Mouse (Mus musculus) intestine, postnatal 0 days (tissue): Measurements from ENCODE around the gene Nav3. TPM values are rescaled to one million over a fixed set of nuclear protein-coding genes. Genes with fewer than 3 reads are reported as not detected.
A peak's percentile ranks its signal among the peaks of the same experiment; 100 is the strongest.
"Not testable (repeated sequence)": the region's sequence is repeated elsewhere in the genome, so short reads cannot be mapped to it uniquely, and the experiment has no call there.

ENCODE experiments used
- ATAC-seq: fragments of 200-750 bp; cut with Nextera tagmentation; 2 replicates; pipeline ENCODE4 v1.8.0; 2017; ENCODE audit warnings: mild to moderate bottlenecking, moderate TSS enrichment, moderate library complexity
- H3K27ac ChIP-seq: fragments of 300-500 bp; sonication (generic); 2 replicates; pipeline ENCODE4 v1.5.1; 2014; ENCODE audit warnings: mild to moderate bottlenecking, low read depth, low read length, moderate library complexity
- H3K27me3 ChIP-seq: fragments of 300-500 bp; sonication (generic); replicated peaks from 2 replicates; pipeline ENCODE4 v1.6.1; 2014; ENCODE audit warnings: low read length, mixed read lengths; ENCODE audit not compliant: control insufficient read depth, insufficient read depth
- H3K36me3 ChIP-seq: fragments of 300-500 bp; sonication (generic); 2 replicates; pipeline ENCODE4 v1.6.1; 2014; ENCODE audit warnings: mild to moderate bottlenecking, moderate library complexity; ENCODE audit not compliant: control insufficient read depth, insufficient read depth
- H3K4me1 ChIP-seq: fragments of 300-500 bp; sonication (generic); replicated peaks from 2 replicates; pipeline ENCODE4 v1.6.1; 2014; ENCODE audit warnings: antibody characterized with exemption, low read length, mixed read lengths; ENCODE audit not compliant: control insufficient read depth, insufficient read depth
- H3K4me2 ChIP-seq: fragments of 300-500 bp; sonication (generic); replicated peaks from 2 replicates; pipeline ENCODE4 v1.6.1; 2014; ENCODE audit warnings: low read depth, mild to moderate bottlenecking, moderate library complexity
- H3K4me3 ChIP-seq: fragments of 300-500 bp; sonication (generic); 2 replicates; pipeline ENCODE4 v1.5.1; 2014; ENCODE audit warnings: low read depth, low read length
- H3K9ac ChIP-seq: fragments of 300-500 bp; sonication (generic); 2 replicates; pipeline ENCODE4 v1.6.1; 2014; ENCODE audit warnings: mild to moderate bottlenecking, low read depth, low read length
- H3K9me3 ChIP-seq: fragments of 300-500 bp; sonication (generic); 2 replicates; pipeline ENCODE4 v1.6.1; 2016; ENCODE audit warnings: mixed run types; ENCODE audit not compliant: control insufficient read depth
- CTCF ChIP-seq: sonication (generic); IDR thresholded peaks from 2 replicates; pipeline ENCODE4 v1.5.1; 2016; ENCODE audit warnings: low read depth, mild to moderate bottlenecking, control low read depth, antibody characterized with exemption, moderate library complexity
- WGBS: fragments of 180-500 bp; shearing (Covaris S2); extraction: QIAGEN DNeasy Blood & Tissue Kit; methylation state at CpG from one replicate; pipeline ENCODE4 v1.1.7; 2014; 5-methylcytosine and 5-hydroxymethylcytosine counted together
- polyA plus RNA-seq: library from polyadenylated mRNA; unstranded; fragments of >200 nt; fragmentation: Nextera tagmentation; extraction: Ambion mirVana; gene quantifications from 2 replicates; pipeline ENCODE4 v1.2.1, GENCODE M21; 2015

Gene Nav3
- polyA plus RNA-seq, 1 experiment from 2014 or later: 0.77 TPM

DNA sequence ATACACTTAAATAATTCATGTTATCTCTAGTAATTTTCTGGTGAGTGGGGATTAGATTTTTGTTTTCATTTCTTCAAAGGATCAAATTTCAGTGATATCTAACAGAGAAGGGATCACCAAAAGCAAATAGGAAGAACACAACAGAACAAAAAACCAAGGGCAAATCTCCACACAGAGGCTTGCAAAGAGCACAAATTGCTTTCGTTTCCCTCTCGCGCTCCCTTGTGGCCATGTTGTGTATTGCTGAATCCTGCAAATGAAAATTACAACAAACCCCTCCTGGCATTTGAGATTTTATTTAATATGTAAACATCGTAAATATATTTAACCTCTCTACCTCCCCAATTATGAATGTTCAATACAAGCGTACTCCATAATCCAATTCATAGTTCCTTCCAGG, 370.8 kb downstream of the Nav3 start:
- Histone ChIP-seq H3K4me2 (no peak overlapping the region), H3K9ac (no peak overlapping the region), H3K27ac (no peak overlapping the region), H3K4me1 (no peaks in the 10 kb centered on the region), H3K36me3 (no peaks in the 10 kb centered on the region), H3K4me3 (no peak overlapping the region), H3K27me3 (no peaks in the 10 kb centered on the region), H3K9me3 (no peaks in the 10 kb centered on the region)
- 4% methylated on average over 5 of the region's 5 CpGs for WGBS
- TF ChIP-seq CTCF: peak; percentile 81
- no peak for ATAC-seq

GRCm38 (mm10) chr10:110076575-110076974, 379.4 kb downstream of the Nav3 start:
- no peak overlapping the region for H3K4me3 ChIP-seq
- H3K9me3 ChIP-seq: no peaks in the 10 kb centered on the region
- no peak for ATAC-seq
- no peak overlapping the region for H3K9ac ChIP-seq
- H3K27ac ChIP-seq: no peak overlapping the region
- no peaks in the 10 kb centered on the region for H3K36me3 ChIP-seq
- no peaks in the 10 kb centered on the region for H3K4me1 ChIP-seq
- no peaks in the 10 kb centered on the region for H3K27me3 ChIP-seq
- 73% methylated on average over 5 of the region's 5 CpGs for WGBS
- no peak overlapping the region for H3K4me2 ChIP-seq
- no peak for TF ChIP-seq CTCF

DNA sequence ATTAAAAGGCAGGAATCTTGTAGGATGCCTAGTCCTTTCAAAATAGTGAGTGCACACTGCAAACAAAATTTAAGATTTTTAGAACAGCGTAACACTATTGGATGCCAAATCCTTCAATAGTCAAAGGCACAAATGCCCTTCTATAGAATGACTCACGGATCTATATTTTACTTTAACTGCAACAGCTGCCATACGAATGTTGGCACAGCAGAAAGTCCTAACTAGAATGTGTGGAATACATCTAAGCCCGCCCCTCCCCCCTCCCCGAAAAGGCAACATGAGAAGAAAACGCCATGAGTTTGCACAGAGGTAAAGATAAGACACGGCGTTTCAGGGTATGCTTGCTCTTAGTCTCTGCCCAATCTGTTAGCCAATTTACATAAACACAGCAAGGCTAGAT, 383.6 kb downstream of the Nav3 start:
- Histone ChIP-seq H3K36me3 (no peaks in the 10 kb centered on the region), H3K27me3 (no peaks in the 10 kb centered on the region), H3K4me3 (no peak overlapping the region), H3K9ac (no peak overlapping the region), H3K4me1 (no peaks in the 10 kb centered on the region), H3K27ac (no peak overlapping the region), H3K4me2 (no peak overlapping the region), H3K9me3 (no peaks in the 10 kb centered on the region)
- no peak for ATAC-seq
- WGBS: 55% methylated on average over 8 of the region's 8 CpGs
- no peak for TF ChIP-seq CTCF

DNA sequence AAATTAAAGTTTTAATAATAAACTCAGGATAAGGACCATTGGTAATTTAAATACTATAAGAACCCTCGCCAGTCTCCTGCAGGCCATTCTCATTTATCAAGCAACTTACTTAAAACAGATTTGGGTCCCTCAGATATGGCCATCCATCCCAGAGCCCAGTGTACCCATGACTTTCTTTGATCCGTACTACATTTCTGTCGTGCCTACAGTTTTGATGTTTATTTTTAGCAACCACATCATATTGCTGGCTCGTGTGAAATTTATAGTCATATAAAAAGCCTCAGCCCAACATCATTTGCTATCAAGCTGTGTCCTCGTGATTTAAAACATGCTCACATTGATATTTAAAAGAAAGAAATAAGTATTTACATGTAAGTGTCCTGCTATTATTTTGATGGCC, 394.8 kb downstream of the Nav3 start:
- Histone ChIP-seq H3K27ac (no peak overlapping the region), H3K36me3 (no peaks in the 10 kb centered on the region), H3K4me2 (no peak overlapping the region), H3K4me3 (no peak overlapping the region), H3K4me1 (no peaks in the 10 kb centered on the region), H3K9me3 (no peaks in the 10 kb centered on the region), H3K9ac (no peak overlapping the region), H3K27me3 (no peaks in the 10 kb centered on the region)
- no peak for ATAC-seq
- WGBS: 67% methylated on average over 5 of the region's 5 CpGs
- TF ChIP-seq CTCF: no peak

DNA sequence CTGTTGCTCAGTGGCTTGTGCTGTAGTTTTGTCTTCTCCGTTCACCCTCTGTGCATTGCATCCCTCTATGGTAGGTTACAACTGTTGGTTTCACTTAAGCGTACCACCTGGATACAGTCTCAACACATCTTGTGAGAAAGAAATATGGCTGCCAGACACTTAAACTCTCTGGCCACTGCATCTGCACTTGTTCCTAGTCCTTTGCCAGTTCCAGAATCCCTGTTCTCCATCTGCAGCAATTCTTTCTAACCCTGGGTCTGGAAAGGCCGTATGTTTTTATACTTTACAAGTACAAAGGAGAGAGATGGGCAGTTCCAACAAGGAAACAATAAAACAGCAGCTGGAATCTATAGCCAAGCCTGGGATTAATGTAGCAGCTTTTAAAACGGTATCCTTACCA, 418.5 kb downstream of the Nav3 start:
- H3K9me3 ChIP-seq: no peaks in the 10 kb centered on the region

GRCm38 (mm10) chr10:110034582-110035099, 421.4 kb downstream of the Nav3 start:
- Histone ChIP-seq H3K4me1 (no peaks in the 10 kb centered on the region), H3K9ac (no peak overlapping the region), H3K36me3 (no peaks in the 10 kb centered on the region), H3K27me3 (no peaks in the 10 kb centered on the region), H3K4me2 (no peak overlapping the region), H3K9me3 (no peaks in the 10 kb centered on the region), H3K4me3 (no peak overlapping the region), H3K27ac (no peak overlapping the region)
- WGBS: 81% methylated on average over 7 of the region's 7 CpGs
- no peak for ATAC-seq
- no peak for TF ChIP-seq CTCF

More for the DNA sequence above, 418.5 kb downstream of the Nav3 start:
- Histone ChIP-seq H3K4me2 (no peak overlapping the region), H3K36me3 (no peaks in the 10 kb centered on the region), H3K27ac (no peak overlapping the region), H3K4me3 (no peak overlapping the region), H3K4me1 (no peaks in the 10 kb centered on the region), H3K27me3 (no peaks in the 10 kb centered on the region), H3K9ac (no peak overlapping the region)
- WGBS: 76% methylated on average over 4 of the region's 4 CpGs
- no peak for ATAC-seq
- TF ChIP-seq CTCF: no peak

GRCm38 (mm10) chr10:110024897-110025296, 431.1 kb downstream of the Nav3 start:
- H3K4me3 ChIP-seq, H3K4me1 ChIP-seq, ATAC-seq, H3K4me2 ChIP-seq, H3K27me3 ChIP-seq, H3K36me3 ChIP-seq, H3K9ac ChIP-seq, H3K27ac ChIP-seq, H3K9me3 ChIP-seq: not testable (repeated sequence)
- WGBS: 60% methylated on average over 2 of the region's 2 CpGs
